Mouse (Mus musculus) small intestine, adult 2 months (tissue): ENCODE results near the gene Hdac4. TPM values are rescaled to one million over a fixed set of nuclear protein-coding genes. Genes with fewer than 3 reads are reported as not detected.

Experiments used
- H3K27ac ChIP-seq: fragments of 200-500 bp; 2 replicates; pipeline ENCODE4 v1.5.1; 2012; ENCODE audit warnings: low read depth, low read length, control low read depth, inconsistent platforms; ENCODE audit not compliant: insufficient read depth
- H3K27me3 ChIP-seq: fragments of 200-500 bp; 2 replicates; pipeline ENCODE4 v1.6.1; 2012; ENCODE audit warnings: mild to moderate bottlenecking, moderate library complexity, low read length, inconsistent platforms; ENCODE audit not compliant: control insufficient read depth, insufficient read depth
- H3K36me3 ChIP-seq: fragments of 200-500 bp; 2 replicates; pipeline ENCODE4 v1.6.1; 2012; ENCODE audit warnings: mild to moderate bottlenecking, low read length, control low read depth, inconsistent platforms; ENCODE audit not compliant: control insufficient read depth, insufficient read depth
- H3K4me1 ChIP-seq: fragments of 200-500 bp; 2 replicates; pipeline ENCODE4 v1.6.1; 2012; ENCODE audit warnings: low read length, inconsistent platforms, mixed read lengths; ENCODE audit not compliant: control insufficient read depth, insufficient read depth, insufficient read length
- H3K4me3 ChIP-seq: fragments of 200-500 bp; 2 replicates; pipeline ENCODE4 v1.5.1; 2012; ENCODE audit warnings: low read depth, mild to moderate bottlenecking, control low read depth, inconsistent platforms, low read length, moderate library complexity
- CTCF ChIP-seq: fragments of 200-500 bp; IDR thresholded peaks from 2 replicates; pipeline ENCODE4 v1.5.1; 2012; ENCODE audit warnings: low read depth, mild to moderate bottlenecking, control low read depth, inconsistent platforms, low read length, moderate library complexity, mixed read lengths; ENCODE audit not compliant: insufficient replicate concordance, insufficient read length; ENCODE audit errors: extremely low read depth
- POLR2A ChIP-seq: fragments of 200-500 bp; IDR thresholded peaks from 2 replicates; pipeline ENCODE4 v1.6.1; 2012; ENCODE audit warnings: low read depth, mild to moderate bottlenecking, control low read depth, inconsistent platforms, low read length, moderate library complexity
- WGBS: fragments of 180-500 bp; shearing (Covaris S2); methylation state at CpG from one replicate; pipeline ENCODE4 v1.1.7; 2018; 5-methylcytosine and 5-hydroxymethylcytosine counted together
- polyA plus RNA-seq: library from polyadenylated mRNA; depleted of rRNA; stranded (reverse); fragments of >200 nt; gene quantifications from 2 replicates; pipeline ENCODE4 v1.2.3, GENCODE M21; 2012

The Hdac4 gene
- polyA plus RNA-seq, 1 experiment: 21.0 TPM

GRCm38 (mm10) chr1:92099964-92100363 is 95.5 kb downstream of the Hdac4 start:
- Histone ChIP-seq H3K36me3 (no peaks in the 10 kb centered on the region), H3K4me3 (no peak overlapping the region), H3K4me1 (peaks cover 3% of the 10 kb centered on the region), H3K27ac (no peak overlapping the region), H3K27me3 (no peaks in the 10 kb centered on the region)
- no peak for TF ChIP-seq POLR2A
- TF ChIP-seq CTCF: no peak
- 78% methylated on average over 4 of the region's 4 CpGs for WGBS

- H3K4me3 ChIP-seq: no peak overlapping the region
- H3K4me1 ChIP-seq: peaks cover 3% of the 10 kb centered on the region
- H3K36me3 ChIP-seq: no peaks in the 10 kb centered on the region
- 37% methylated on average over 4 of the region's 4 CpGs for WGBS
- TF ChIP-seq POLR2A (no peak), CTCF (no peak)
- H3K27ac ChIP-seq: peak overlapping the region; percentile 27; the same call in 1 of the 2 replicates
- no peaks in the 10 kb centered on the region for H3K27me3 ChIP-seq
These were observed 96.0 kb downstream of the Hdac4 start for GRCm38 (mm10) chr1:92099502-92099901.

DNA sequence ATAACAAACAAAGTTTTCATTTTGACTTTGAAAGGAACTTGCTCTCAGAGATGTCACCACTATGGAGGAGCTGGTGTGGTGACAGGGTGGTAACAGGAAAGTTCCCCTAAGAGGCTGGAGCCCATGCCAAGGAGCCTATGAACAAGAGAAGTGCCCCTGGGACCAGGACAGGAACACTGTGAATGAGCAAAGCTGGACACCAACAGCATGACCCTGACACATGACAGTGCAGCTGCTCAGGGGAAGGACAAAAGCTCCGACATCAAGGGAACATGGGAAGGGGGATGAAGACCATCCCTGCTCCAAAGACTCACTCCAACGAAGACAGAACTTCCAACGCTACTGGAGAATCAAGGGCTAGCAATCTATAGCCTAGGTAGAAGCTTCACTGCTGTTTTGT is 97.0 kb downstream of the Hdac4 start:
- TF ChIP-seq POLR2A (no peak), CTCF (no peak)
- no peak overlapping the region for H3K27ac ChIP-seq
- 96% methylated on average over 3 of the region's 3 CpGs for WGBS
- no peaks in the 10 kb centered on the region for H3K36me3 ChIP-seq
- H3K4me1 ChIP-seq: peaks cover 3% of the 10 kb centered on the region
- no peak overlapping the region for H3K4me3 ChIP-seq
- H3K27me3 ChIP-seq: no peaks in the 10 kb centered on the region

GRCm38 (mm10) chr1:92096991-92097525 is 98.4 kb downstream of the Hdac4 start:
- TF ChIP-seq CTCF: no peak
- no peak for TF ChIP-seq POLR2A
- 75% methylated on average over 3 of the region's 3 CpGs for WGBS
- Histone ChIP-seq H3K27me3 (no peaks in the 10 kb centered on the region), H3K36me3 (no peaks in the 10 kb centered on the region), H3K4me1 (peaks cover 3% of the 10 kb centered on the region), H3K4me3 (no peak overlapping the region), H3K27ac (no peak overlapping the region)

DNA sequence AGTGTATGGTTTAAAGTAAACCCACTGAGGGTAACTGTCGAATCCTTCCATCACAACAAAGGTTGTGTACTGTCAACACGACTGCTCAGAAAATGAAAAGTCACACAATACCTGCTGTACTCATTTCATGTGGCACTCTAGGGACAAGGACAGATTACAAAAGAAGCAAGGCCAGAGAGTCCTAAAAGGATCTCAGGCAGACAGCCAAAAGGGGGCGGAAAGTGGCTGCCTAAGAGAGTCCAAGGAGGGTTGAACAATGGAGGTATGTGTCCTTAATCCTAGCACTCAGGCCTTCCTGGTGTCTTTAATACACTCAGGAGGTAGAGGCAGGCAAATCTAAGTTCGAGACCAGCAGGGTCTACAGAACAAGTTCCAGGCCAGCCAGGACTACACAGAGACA is 103.2 kb downstream of the Hdac4 start:
- TF ChIP-seq POLR2A: no peak
- TF ChIP-seq CTCF: no peak

DNA sequence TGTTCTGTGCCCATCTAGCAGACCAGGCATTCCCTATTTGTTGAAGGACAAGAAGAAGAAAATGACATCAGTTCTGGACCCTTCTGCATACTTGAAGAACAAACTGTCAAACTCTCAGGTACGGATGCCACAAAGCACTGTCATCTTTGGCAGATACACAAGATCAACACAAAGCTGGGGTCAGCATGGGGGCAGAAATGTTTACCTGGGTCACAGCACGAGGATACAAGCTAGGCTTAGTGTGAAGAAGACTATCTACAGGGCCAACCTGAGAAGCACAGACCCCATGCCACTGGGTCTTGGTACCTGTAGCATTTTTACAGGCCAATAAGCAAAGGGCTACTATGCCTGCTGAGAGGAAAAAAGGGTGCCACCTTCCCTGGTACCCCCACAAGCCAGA is 107.7 kb downstream of the Hdac4 start:
- Histone ChIP-seq H3K27ac (no peak overlapping the region), H3K27me3 (no peaks in the 10 kb centered on the region), H3K4me3 (no peak overlapping the region), H3K4me1 (peaks cover 29% of the 10 kb centered on the region; the same call in 1 of the 2 replicates), H3K36me3 (no peaks in the 10 kb centered on the region)
- WGBS: 62% methylated on average over 2 of the region's 2 CpGs
- TF ChIP-seq CTCF (no peak), POLR2A (no peak)

More for the DNA sequence above, 103.2 kb downstream of the Hdac4 start:
- Histone ChIP-seq H3K4me3 (no peak overlapping the region), H3K27me3 (no peaks in the 10 kb centered on the region), H3K27ac (no peak overlapping the region), H3K36me3 (no peaks in the 10 kb centered on the region), H3K4me1 (peaks cover 4% of the 10 kb centered on the region; the same call in 1 of the 2 replicates)
- WGBS: 89% methylated on average over 4 of the region's 4 CpGs

GRCm38 (mm10) chr1:92087343-92087742 is 108.2 kb downstream of the Hdac4 start:
- Histone ChIP-seq H3K27me3 (no peaks in the 10 kb centered on the region), H3K36me3 (no peaks in the 10 kb centered on the region), H3K4me1 (peaks cover 34% of the 10 kb centered on the region; the same call in 1 of the 2 replicates), H3K27ac (no peak overlapping the region), H3K4me3 (no peak overlapping the region)
- 86% methylated on average over 2 of the region's 2 CpGs for WGBS
- TF ChIP-seq POLR2A (no peak), CTCF (no peak)

- peaks cover 36% of the 10 kb centered on the region; the same call in 1 of the 2 replicates for H3K4me1 ChIP-seq
- H3K36me3 ChIP-seq: no peaks in the 10 kb centered on the region
- H3K27me3 ChIP-seq: no peaks in the 10 kb centered on the region
- TF ChIP-seq CTCF (no peak), POLR2A (no peak)
- WGBS: 92% methylated on average over 4 of the region's 4 CpGs
- H3K27ac ChIP-seq: no peak overlapping the region
- H3K4me3 ChIP-seq: no peak overlapping the region
These were observed 108.7 kb downstream of the Hdac4 start for GRCm38 (mm10) chr1:92086841-92087240.
